Mouse (Mus musculus) megakaryocyte, embryonic 14.5 days (primary cell): ENCODE results near the gene Wdfy3.

Experiments used
- FLI1 ChIP-seq: IDR thresholded peaks from 2 replicates; pipeline ENCODE4 v1.6.1; 2012; ENCODE audit warnings: low read length, inconsistent platforms, mixed read lengths
- GATA1 ChIP-seq: IDR thresholded peaks from 3 replicates; pipeline ENCODE4 v1.6.1; 2012; ENCODE audit warnings: mixed read lengths, low read length, inconsistent platforms, borderline replicate concordance

GRCm38 (mm10) chr5:101945731-101946130 is 124.0 kb downstream of the Wdfy3 start:
- TF ChIP-seq GATA1, result no peak
- TF ChIP-seq FLI1, result no peak
